Mouse (Mus musculus) gastrocnemius, postnatal 25 days (tissue): ENCODE results near the gene Eid3. TPM values are rescaled to one million over a fixed set of nuclear protein-coding genes. Genes with fewer than 3 reads are reported as not detected.

Source experiments
- DNase-seq: peaks from one replicate; pipeline ENCODE4 v3.0.0; 2022
- total RNA-seq, 2 experiments: library from RNA; stranded (reverse); gene quantifications; 1 replicate in 1 of 2; 2 replicates in 1 of 2; pipeline ENCODE4 v1.2.3; 2021

The Eid3 gene
- total RNA-seq, 2 experiments from 2014 or later = 0.97 to 1.4 TPM

DNA sequence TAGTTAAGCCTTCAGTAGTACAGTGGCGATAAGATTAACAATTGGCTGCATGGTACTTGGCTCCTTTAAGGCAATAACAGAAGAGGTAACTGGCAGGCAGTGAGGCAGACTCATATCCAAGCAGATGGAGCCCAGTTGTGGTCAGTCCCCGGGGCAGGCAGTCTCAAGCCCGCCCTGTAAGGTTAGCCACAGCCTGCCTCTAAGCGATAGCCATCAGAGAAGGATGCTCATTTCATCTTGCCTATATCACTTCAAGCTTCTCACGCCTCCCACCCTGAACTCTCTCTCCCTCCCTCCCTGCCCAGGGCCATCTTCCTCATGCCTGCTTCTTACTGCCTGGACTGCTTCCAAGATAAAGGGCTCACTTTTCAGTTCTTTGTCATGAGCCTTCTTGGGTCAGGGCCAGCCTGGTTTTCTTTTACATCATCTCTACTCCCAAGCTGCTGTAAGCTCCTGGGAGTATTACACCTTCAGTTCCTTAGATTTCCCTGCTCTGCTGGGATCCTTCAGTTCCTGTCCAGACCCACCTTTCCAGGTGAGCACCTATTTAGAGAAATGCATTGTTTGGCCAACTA is 3.2 kb upstream of the Eid3 start:
- no peak for DNase-seq

DNA sequence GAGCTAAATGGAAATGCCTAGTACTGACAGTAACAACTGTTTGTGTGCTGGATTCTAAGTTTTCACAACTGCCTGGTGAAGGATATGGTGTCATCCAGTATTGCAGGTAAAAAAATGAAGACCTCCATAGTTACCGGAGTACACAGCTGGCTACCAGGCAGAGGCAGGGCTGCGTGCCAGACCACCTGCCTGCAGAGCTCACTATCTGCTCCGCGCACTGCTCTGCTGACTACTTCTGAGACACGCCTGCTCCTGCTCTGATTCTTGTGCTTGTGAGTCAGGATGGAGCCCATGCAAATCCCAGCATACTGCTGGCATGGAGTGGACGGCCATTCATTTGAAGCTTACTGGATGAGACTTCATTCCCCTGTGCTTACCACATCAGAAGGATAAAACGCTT is 2.6 kb upstream of the Eid3 start:
- DNase-seq = peak; percentile 31

DNA sequence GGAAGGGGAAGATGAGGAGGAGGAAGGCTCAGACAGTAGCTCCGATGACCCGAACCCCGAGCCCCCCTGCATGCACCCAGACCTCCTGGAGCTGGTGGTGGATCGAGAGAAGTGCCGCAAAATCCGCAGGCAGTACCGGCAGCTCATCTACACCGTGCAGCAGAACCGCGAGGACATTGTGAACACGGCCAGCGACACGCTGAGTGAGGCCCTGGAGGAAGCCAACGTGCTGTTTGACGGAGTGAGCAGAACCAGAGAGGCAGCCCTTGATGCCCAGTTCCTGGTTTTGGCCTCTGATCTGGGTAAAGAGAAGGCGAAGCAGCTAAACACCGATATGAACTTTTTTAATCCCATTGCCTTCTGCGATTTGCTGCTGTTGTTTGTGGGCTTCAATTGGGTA is 406 bp downstream of the Eid3 start:
- DNase-seq = no peak

DNA sequence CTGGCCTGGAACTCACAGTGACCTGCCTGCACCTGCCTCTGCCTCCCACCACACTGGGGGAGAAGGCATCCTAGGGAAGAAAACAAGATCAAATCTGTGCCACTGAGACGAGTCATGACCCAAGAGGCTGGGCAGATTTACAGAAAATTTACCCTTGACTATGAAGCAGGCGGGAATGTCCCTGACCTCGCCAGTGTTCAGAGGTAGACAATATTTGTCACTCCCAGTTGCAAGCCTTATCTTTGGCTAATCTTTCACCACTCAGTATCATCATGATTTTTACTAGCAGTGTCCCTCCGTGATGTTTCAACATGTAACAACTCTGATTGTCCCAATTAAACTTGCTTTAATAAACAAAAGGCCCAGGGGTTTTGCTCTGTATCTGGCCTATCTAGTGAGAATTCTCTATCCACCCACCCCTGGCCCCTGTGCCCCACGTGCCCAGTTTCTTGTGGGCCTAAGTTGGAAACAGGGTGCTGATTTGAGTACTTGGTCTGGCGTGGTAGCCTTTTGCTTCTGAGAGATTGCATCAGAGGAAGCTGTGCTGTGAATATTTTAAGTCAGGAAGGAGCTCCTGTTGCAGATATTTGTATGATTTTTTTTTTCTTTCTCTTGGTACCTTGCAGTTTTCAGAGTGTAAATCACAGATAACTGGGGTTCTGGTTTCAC is 2.1 kb downstream of the Eid3 start:
- no peak for DNase-seq

DNA sequence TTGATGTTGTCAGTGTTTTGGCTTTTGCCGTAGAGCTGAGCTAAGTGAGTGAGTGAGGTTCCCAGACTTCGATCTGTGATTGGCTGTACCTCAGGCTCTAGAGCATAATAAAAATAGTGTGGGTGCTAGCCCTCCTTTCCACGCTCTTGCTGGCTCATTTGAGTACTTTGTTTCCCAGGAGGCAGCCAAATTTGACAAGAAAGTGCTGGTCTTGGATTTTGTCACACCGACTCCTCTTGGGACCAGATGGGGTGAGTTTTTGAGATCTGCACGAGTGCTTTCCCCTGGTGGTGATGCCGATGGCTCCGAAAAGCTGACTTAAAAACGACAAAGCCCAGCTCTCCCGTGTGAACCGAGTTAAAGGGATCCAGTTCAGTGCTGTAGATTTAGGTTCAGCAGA is 9.0 kb downstream of the Eid3 start:
- DNase-seq = no peak

DNA sequence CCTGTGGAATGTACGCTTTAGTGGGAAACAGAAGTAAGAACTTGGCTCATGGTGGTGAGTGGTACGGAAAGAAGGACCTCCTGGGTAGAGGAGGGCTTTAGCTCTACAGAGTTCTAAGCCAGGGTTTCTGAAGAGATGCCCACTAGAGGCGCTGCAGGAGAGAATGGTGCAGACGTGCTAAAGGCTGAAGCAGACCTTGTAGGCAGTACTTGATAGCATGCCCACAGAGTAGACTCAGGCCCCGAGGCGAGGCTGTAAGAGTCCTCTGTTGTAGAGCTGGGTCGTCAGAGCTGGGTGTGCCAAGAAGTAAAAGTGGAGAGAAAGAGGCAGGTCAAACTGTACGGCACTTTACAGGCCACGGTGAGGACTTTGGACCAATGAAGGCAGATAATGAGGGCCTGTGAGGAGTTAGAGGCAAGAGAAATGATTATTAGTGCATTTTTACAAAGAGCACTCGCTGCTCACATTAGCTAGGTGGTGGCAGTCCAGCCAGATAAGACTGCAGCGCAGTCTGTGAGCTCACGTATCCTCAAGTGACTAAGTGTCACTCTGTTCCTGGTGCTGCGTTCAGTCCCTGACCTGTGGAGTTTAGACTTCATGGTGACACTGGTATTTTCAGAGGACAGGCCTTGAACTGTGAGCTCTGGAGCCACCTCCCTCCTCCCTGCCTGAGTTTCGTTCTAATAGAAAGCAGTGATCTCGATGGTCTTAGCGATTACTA is 9.8 kb downstream of the Eid3 start:
- no peak for DNase-seq

DNA sequence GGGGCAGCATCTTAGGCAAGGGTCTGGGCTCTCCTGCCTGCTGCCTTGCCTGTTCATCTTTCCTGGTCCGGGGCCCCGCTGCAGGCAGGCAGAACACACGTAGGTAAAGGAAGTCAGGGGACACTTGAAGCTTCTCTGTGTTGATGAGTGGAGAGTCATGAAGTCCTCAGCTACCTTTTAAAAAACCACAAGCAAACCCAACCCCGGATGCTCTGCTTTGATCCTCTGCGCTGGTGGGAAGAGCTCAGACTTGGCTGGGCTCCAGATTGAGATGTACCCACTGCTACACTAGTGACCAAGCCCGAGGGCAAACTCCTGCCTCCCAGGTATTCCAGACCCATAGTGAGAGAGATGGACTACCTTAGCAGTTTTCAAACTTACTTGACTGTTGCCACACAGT is 20.9 kb downstream of the Eid3 start:
- no peak for DNase-seq

DNA sequence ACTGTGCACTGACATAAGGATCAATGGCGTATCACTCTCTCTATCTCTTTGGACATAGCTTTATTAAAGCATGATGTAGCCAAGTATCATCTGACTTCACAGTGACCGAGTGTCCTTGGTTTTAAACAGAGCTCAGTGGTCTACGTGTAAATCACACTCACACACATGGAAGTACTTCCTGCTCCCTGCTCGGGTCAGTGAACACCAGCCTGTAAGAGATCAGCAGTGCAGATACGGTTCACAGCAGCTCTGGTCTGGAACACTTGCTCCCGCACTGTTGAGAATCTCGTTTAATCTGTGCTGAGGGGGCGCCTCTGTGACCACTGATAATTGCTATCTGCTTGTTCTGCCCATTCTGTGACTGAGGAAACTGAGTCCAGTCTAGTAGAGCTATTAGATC is 22.1 kb downstream of the Eid3 start:
- DNase-seq = no peak

DNA sequence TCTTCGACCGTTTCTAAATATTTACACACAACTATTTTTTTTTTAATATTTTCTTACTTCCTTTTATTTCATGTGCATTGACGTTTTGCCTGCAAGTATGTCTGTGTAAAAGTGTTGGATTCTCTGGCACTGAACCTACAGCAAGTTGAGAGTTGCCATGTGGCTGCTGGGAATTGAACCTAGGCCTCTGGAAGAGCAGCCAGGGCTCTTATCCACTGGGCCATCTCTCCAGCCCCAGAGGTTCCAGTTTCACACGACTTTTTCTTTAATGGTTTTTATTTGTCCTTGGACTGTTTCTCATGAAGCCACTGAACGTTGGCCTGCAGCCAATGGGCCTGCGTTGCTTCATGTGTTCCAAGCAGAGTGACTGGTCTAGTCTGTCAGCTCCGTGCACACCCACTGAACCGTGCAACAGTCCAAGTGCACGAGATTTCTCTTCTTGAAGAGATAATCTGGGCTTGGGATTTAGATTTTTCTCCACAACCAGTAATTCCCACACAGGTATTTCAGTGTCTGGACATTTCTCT is 23.1 kb downstream of the Eid3 start:
- peak; percentile 30 for DNase-seq

DNA sequence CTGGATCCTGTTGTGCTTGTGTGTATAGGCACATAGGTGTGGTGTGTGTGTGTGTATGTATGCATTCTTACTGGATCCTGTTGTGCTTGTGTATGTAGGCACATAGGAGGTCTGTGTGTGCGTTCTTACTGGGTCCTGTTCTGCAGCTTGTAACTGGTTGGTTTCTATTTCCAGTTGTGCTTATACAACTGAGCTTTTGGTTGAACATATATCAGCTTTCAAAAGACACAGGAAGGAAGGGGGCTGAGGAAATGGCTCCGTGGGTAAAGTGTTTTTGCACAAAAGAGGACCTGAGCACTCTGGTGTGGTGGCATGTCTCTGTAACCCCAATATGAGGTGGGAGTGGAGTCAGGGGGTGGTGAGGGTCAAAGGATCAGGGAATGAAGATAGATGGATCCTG is 24.5 kb downstream of the Eid3 start:
- no peak for DNase-seq

DNA sequence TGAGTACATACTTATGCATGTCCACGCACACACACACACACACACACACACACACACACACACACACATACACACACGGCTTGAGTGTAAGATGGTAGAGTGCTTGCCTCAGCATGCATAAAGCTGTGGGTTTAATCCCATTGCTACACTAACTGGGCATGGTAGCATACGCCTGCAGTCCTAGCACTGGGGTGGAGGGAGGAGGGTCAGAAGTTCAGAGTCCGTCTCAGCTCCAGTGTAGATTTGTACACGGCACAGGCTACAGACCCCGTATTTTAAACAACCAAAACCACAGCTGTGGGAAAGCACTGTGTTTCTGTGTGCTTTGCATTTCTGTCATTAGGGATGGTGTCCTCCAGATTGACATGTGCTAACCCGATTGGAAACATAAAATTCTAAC is 25.0 kb downstream of the Eid3 start:
- no peak for DNase-seq

DNA sequence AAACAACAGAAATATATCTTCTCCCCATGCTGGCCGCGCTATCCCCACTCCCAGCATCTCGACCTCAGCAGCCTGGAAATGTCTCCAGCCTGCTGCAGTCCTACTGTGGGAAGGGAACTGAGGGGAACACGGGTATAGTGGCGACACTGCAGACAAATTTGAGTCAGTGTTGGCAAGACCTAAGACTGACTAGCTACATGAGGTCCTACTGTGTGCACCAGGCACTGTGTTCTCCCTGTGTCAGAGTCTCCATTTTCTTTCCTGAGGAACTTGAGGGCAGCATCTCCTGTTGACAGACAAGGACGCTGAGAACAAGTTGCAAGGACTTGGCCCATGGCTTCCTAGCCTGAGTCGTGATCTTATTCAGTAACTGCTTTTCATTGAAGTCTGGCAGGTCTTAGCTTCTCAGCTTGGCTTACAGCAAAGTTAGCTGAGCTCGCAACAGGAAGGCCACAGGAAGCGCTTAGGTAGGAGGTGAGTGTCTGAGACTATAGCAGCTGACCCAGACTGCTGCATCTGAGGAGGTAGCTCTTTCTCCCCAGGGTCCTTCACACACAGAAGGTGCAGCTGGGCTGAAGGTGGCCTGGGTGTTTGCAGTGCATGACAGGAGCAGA is 26.1 kb downstream of the Eid3 start:
- no peak for DNase-seq

DNA sequence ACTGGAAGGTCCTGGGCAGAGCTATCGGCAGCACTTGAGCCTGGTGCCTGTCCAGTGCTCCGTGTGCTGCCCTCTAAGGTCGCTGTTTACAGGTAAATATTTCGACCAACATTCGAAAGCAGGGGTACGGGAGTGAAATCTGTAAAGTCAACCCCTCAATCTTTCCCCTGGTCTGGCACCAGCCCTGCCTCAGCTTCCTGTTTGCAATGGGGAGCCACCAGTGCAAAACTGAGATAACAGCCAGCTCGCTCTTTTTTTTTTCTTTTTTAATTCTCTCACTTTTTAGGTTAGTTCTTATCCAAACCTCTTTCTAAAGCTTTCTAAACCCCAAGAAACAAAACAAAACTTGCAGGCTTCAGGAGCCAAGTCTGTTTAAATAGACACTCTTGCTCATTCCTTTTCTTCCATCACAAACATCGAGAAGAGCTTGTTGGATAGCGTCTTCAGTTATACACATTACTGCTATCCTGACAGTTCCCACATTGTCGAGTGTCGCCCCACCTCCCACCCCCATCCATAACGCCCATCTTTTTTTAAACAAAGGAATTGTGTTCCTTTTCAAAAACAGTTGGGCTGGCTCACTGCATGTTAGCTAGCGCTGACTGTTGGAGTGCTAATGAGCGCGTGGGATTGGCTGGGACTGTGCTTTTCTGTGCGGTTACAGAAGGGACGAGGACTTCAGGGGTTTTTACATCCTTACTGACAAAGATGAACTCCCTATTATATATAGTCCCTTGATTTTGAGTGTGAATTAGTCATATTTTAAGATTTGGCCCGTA is 27.6 kb downstream of the Eid3 start:
- DNase-seq = no peak

DNA sequence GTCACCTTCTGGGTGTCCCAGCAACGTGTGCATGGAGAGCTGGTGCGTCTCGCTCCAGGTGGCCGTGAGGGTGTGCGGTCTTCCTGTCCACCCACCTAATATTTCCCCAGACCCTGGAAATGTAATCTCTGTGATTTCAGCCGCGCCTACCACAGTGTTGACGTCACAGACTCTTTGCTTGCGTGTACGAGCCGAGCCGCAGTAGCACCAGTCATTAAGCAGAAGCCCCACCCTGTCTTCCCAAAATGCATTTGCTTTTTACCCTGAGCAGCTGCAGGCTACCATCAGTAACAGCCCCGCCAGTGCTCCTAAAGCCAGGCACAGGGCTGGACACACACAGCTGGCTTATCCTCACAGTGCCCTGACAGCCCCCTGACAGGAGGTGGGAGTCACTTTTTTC is 31.5 kb downstream of the Eid3 start:
- no peak for DNase-seq

DNA sequence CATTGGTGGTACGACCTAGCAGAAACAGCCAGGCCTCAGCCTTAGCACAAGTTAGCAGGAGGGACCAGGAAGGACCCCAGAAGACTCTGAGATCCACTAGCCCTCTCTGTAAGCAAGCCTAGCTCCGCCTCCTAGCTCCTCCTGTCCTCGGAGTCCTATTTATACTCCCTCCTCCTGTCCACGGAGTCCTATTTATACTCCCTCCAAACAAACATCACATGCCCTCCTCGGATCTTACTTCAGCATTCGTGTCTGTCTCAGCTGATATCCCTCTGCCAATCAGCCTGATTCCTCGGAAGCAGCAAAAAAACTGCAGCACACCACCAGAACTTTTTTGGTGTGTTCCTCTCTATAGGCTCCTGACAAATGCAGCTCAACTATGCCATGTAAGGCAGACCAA is 32.5 kb downstream of the Eid3 start:
- peak; percentile 22 for DNase-seq

DNA sequence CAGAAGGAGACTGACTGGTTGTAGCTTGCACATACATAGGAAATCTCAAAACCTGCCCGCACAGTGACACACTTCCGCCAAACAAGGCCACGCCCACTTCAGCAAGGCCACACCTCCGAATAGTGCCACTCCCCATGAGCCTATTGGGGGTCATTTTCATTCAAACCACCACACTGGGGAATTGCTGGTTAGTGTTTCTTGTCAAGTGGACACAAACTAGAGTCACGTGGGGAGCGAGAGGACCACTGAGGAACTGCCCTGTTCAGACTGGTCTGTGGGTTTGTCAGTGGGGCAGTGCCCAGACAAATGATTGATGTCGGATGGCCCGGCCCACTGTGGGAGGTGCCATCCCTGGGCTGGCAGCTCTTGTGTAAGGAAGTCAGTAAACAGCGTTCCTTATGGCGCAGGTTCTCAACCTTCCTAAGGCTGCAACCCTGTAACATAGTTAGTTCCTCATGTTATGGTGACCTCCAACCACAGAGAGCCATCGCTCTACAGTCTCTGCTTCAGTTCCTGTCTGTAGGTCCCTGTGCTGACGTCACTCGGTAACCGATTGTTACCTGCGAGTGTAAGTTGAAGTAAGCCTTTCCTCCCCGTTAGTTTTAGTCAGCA is 33.5 kb downstream of the Eid3 start:
- DNase-seq = no peak

DNA sequence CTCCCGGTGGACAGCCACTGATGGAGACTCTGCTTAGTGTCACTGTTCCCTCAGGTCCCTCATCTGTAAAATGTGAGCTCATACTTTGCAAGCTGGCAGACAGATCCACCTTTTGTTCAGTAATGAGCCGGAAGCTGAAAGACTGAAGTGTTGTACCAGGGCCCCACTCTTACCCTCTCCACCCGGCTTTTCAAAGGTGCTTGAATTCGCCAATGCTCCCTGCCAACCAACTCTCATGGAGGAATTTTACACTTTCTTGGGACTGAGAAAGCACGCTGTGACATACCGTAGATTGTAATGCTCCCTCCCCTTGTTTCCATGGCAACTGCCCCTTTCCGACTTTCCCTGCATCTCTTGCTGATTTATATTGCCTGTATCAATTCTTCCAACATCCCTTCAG is 34.1 kb downstream of the Eid3 start:
- no peak for DNase-seq

DNA sequence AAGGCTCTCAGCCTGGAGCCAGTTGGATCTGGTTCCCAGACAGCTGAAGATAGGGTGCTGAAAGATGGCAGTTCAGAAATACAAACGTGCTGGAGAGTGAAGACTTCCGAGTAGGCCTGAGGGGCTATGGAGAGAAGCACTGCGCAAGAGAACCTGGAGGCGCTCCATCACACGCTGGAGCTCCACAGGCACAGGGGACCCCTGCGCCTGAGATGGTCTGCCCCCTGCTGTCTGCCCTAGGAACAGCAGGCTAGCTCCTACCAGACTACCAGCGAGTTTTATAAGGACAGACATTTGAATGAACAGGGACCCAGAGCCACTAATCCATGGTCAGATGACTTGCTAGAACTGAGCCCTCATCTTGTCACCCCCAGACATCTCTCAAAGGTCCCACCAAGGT is 35.0 kb downstream of the Eid3 start:
- DNase-seq = peak; percentile 73

DNA sequence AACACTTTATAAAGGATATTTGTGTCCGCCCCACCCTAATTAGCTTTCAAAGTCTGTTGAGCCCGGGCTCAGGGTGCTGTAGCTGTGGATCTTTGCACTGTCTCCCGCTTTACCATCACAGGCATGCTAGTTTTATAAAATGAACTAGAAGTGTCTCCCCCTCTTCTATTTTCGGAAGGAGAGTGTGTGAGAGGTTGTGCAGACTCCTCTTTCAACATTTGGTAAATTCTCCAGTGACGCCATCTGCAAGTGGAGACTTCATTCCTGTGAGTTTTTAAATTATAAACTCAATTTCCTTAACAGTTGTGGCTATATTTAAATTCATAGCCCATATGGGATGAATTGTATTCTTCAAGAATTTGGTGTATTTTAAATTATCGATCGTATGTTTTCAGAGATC is 42.1 kb downstream of the Eid3 start:
- no peak for DNase-seq

DNA sequence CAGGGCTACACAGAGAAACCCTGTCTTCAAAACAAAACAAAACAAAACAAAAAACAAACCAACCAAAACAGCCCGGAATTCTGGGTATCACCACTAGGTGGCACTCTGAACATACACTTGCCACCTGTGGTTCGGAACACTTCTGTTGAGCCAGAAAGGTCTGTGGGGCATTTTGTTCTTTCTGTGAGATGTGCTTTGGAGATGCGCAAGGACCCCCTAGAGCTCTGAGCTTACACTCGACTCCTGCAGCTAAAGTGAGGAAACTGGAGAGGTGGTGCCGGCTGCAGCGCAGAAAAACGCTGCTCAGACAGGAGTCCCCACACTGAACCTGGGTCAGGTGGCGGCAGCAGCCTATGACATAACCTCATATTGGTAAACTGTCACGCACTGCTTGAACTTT is 43.0 kb downstream of the Eid3 start:
- DNase-seq = peak; percentile 21

DNA sequence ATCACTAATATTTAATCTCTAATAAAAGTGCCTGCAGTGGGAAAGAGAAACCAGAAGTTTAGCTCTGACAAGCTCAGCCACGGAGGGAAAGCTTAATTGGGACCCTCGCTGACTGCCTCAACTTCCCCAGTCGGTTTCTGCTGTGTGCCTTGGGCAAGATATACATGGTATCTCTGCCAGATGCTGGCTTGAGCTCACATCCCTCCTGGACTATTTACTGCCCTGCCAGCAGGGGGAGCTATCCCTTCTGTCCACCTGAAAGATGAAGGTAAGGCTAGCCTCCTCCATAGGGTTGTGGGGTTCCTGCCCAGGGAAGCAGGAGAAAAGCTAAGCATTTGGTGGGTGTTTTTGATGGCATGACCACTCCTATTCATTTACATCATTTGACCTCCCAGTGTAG is 43.8 kb downstream of the Eid3 start:
- no peak for DNase-seq

DNA sequence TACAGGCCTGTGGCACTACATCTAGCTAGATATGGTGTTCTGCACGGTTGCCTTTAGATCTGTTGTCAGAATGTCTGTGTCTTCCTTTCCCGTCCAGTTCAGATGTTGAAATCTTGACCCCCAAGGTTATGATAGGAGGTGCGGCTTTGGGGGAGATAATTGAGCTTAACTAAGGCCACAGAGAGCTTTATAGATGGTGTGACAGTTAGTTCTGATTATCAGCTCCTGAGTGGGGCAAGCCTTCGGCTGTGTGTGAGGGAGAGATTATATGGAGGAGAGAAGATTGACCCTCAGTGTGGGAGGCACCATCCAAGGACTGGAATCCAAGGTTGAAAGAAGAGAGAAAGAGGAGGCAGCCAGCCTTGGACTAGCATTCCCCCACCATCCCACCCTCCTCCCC is 46.8 kb downstream of the Eid3 start:
- DNase-seq = no peak
